Mouse (Mus musculus): ENCODE data around the gene Trim60. TPM values are rescaled to one million over a fixed set of nuclear protein-coding genes. Genes with fewer than 3 reads are reported as not detected.

Gene Trim60
- total and polyA plus RNA-seq, 2 experiments = not detected

DNA sequence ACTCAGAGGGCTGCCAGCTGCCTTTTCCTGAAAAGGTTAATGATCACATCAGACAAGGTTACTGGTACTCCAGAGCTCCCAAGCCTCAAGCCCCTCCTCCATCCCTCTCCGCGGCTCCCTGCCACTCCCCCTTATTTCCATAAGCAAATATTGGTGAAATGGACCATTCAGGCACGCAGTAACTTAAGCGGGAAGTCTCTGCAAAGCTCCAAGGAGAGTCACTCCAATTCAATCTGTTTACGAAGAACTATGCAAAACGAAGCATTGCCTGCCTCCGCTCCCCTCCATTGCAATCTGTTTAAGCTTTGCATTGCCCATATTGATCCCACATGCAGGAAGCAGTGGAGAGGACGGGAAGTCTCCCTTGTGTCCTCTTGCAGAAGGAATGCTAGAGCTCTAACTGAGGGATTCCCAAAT lies 18.7 kb upstream of the Trim60 start, which contains the start of gene Apela:
TSS of gene Apela (minus strand) at position 220 of the 417 bp plus-strand sequence.
- H3K79me2 ChIP-seq (ENCODE audit: control insufficient read depth, insufficient read depth, low read length) = no peaks in the 10 kb centered on the region
- WGBS = 2% methylated on average over 8 of the region's 8 CpGs
- H3K4me1 ChIP-seq (ENCODE audit: control insufficient read depth, insufficient read depth, low read length) = peaks cover 2% of the 10 kb centered on the region; the same call in 1 of the 2 replicates
- H3K27me3 ChIP-seq (ENCODE audit: control insufficient read depth, insufficient read depth, low read length) = no peaks in the 10 kb centered on the region; the same call in 1 of the 2 replicates
- no peak for TF ChIP-seq CTCF (IDR thresholded peaks at IDR 0.05; ENCODE audit: low read depth, low read length)
- TF ChIP-seq POLR2A (IDR thresholded peaks at IDR 0.05; ENCODE audit: extremely low read depth, insufficient read depth, low read length) = no peak
- peak; percentile 68 for DNase-seq (ENCODE audit: extremely low read depth, low read depth, low spot score)
- no peak within 1 kb of the TSS for H3K27ac ChIP-seq (replicated peaks; ENCODE audit: insufficient read depth, low read depth, low read length)
- no peak within 1 kb of the TSS; the same call in 1 of the 2 replicates for H3K4me3 ChIP-seq (ENCODE audit: insufficient read depth, low read depth, low read length)
- H3K36me3 ChIP-seq (ENCODE audit: control insufficient read depth, insufficient read depth, low read length) = no peaks in the 10 kb centered on the region
- no peak within 1 kb of the TSS for H3K9ac ChIP-seq (ENCODE audit: low read depth, low read length)

DNA sequence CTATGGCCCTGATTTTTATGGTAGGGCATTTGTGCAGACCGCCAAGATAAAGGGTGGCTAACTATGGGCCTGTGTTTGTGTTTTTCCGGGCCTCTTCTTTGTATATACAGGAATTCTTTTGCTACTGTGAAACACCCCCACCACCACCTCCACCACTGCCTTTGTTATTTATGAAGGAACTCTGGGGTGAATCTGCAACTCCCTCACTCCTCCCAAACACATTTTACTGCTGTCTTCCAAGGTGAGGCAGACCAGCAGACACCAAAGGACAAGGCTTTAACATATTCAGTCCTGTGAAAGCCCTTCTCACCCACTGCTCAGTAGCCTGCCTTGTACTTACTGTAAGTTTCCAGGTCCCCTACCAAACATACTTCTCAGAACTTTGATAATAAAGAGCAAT lies 15.8 kb upstream of the Trim60 start:
- no peak for DNase-seq (ENCODE audit: extremely low read depth, low read depth, low spot score)
- Histone ChIP-seq H3K27ac (replicated peaks; ENCODE audit: insufficient read depth, low read depth, low read length) (no peak overlapping the region), H3K4me1 (ENCODE audit: control insufficient read depth, insufficient read depth, low read length) (peaks cover 2% of the 10 kb centered on the region; the same call in 1 of the 2 replicates), H3K9ac (ENCODE audit: low read depth, low read length) (no peak overlapping the region), H3K27me3 (ENCODE audit: control insufficient read depth, insufficient read depth, low read length) (no peaks in the 10 kb centered on the region; the same call in 1 of the 2 replicates), H3K79me2 (ENCODE audit: control insufficient read depth, insufficient read depth, low read length) (no peaks in the 10 kb centered on the region), H3K36me3 (ENCODE audit: control insufficient read depth, insufficient read depth, low read length) (no peaks in the 10 kb centered on the region), H3K4me3 (ENCODE audit: insufficient read depth, low read depth, low read length) (no peak overlapping the region)
- TF ChIP-seq POLR2A (IDR thresholded peaks at IDR 0.05; ENCODE audit: extremely low read depth, insufficient read depth, low read length) = no peak
- 70% methylated on average over 2 of the region's 2 CpGs for WGBS

DNA sequence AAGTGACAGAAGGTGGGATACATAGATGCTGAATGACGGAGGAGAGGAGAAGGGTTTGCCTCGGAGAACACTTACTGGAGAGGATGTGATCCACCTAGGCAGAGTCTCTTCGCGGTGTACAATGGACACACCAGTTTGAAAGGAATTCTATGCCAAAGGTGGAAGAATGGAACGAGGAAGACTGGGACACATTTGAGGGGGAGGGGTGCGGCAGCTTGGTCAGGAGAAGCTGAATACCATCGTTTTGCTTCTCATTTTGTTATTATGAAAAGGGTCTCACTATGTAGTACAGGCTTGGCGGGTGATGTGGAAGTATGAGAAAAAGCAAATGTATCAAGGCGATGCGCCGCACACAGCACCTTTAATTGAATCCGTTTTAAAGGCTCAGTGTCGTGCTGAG lies 14.7 kb upstream of the Trim60 start:
- Histone ChIP-seq H3K4me1 (ENCODE audit: control insufficient read depth, insufficient read depth, low read length) (peaks cover 2% of the 10 kb centered on the region; the same call in 1 of the 2 replicates), H3K27ac (replicated peaks; ENCODE audit: insufficient read depth, low read depth, low read length) (no peak overlapping the region), H3K9ac (ENCODE audit: low read depth, low read length) (no peak overlapping the region), H3K79me2 (ENCODE audit: control insufficient read depth, insufficient read depth, low read length) (no peaks in the 10 kb centered on the region), H3K27me3 (ENCODE audit: control insufficient read depth, insufficient read depth, low read length) (no peaks in the 10 kb centered on the region; the same call in 1 of the 2 replicates), H3K4me3 (ENCODE audit: insufficient read depth, low read depth, low read length) (no peak overlapping the region), H3K36me3 (ENCODE audit: control insufficient read depth, insufficient read depth, low read length) (no peaks in the 10 kb centered on the region)
- TF ChIP-seq CTCF (IDR thresholded peaks at IDR 0.05; ENCODE audit: low read depth, low read length) (no peak), POLR2A (IDR thresholded peaks at IDR 0.05; ENCODE audit: extremely low read depth, insufficient read depth, low read length) (no peak)
- WGBS = 82% methylated on average over 13 of the region's 13 CpGs
- DNase-seq (ENCODE audit: extremely low read depth, low read depth, low spot score) = no peak

DNA sequence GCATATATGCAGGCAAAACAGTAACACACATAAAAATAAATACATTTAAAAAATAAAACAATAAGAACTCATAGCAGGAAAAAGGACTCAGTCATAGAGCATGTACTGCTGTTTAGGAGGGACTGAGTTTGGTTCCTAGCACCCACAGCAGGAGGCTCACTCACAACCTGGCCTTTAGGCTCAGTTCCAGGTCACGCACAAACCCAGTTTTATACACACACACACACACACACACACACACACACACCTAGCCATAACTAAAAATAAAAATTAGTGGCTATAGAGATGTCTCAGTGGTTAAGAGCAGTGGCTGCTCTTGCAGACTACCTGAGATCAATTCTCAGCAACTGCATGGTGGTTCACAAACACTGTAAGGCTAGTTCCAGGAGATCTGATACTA lies 13.7 kb upstream of the Trim60 start:
- no peaks in the 10 kb centered on the region for H3K79me2 ChIP-seq (ENCODE audit: control insufficient read depth, insufficient read depth, low read length)
- no peaks in the 10 kb centered on the region for H3K4me1 ChIP-seq (ENCODE audit: control insufficient read depth, insufficient read depth, low read length)
- H3K27ac ChIP-seq (replicated peaks; ENCODE audit: insufficient read depth, low read depth, low read length) = no peak overlapping the region
- WGBS = 100% methylated on average over 1 of the region's 1 CpGs
- H3K4me3 ChIP-seq (ENCODE audit: insufficient read depth, low read depth, low read length) = no peak overlapping the region
- no peaks in the 10 kb centered on the region; the same call in 1 of the 2 replicates for H3K27me3 ChIP-seq (ENCODE audit: control insufficient read depth, insufficient read depth, low read length)
- DNase-seq (ENCODE audit: extremely low read depth, low read depth, low spot score) = no peak
- no peak for TF ChIP-seq CTCF (IDR thresholded peaks at IDR 0.05; ENCODE audit: low read depth, low read length)
- TF ChIP-seq POLR2A (IDR thresholded peaks at IDR 0.05; ENCODE audit: extremely low read depth, insufficient read depth, low read length) = no peak
- no peak overlapping the region for H3K9ac ChIP-seq (ENCODE audit: low read depth, low read length)
- no peaks in the 10 kb centered on the region for H3K36me3 ChIP-seq (ENCODE audit: control insufficient read depth, insufficient read depth, low read length)

DNA sequence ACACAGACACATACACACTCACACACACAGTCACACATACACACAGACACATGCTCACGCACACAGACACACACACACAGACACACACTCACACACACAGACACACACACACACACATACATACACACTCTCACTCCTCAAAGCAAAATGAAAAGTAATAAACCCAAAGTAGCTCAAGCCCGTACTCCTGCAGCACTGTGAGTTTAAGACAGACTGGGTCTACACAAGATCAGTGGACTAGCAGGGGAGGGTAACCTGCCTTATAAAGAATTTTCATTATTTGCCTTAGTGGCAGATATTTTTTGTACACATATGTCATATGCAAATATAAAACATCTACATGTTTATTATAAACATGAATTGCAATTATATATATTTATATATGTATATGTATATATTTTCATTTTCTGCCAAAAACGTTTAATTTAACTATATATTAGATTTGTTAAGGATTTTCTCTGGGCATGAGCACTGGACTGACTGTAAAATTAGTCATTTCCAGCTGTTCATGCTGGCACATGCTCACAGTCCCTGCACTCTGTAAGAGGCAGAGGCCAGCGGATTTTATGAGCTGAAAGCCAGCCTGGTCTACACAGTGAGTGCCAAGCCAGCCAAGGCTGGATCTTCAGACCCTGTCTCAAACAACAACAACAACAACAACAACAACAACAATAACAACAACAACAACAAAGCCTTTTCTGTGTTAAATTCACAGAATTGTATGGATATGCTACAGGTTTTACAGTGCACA lies 12.5 kb upstream of the Trim60 start:
- Histone ChIP-seq H3K79me2 (ENCODE audit: control insufficient read depth, insufficient read depth, low read length) (no peaks in the 10 kb centered on the region), H3K27ac (replicated peaks; ENCODE audit: insufficient read depth, low read depth, low read length) (no peak overlapping the region), H3K9ac (ENCODE audit: low read depth, low read length) (no peak overlapping the region), H3K4me1 (ENCODE audit: control insufficient read depth, insufficient read depth, low read length) (no peaks in the 10 kb centered on the region), H3K4me3 (ENCODE audit: insufficient read depth, low read depth, low read length) (no peak overlapping the region), H3K27me3 (ENCODE audit: control insufficient read depth, insufficient read depth, low read length) (no peaks in the 10 kb centered on the region; the same call in 1 of the 2 replicates), H3K36me3 (ENCODE audit: control insufficient read depth, insufficient read depth, low read length) (no peaks in the 10 kb centered on the region)
- DNase-seq (ENCODE audit: extremely low read depth, low read depth, low spot score) = no peak
- TF ChIP-seq POLR2A (IDR thresholded peaks at IDR 0.05; ENCODE audit: extremely low read depth, insufficient read depth, low read length) (no peak), CTCF (IDR thresholded peaks at IDR 0.05; ENCODE audit: low read depth, low read length) (no peak)
- 78% methylated on average over 4 of the region's 4 CpGs for WGBS

DNA sequence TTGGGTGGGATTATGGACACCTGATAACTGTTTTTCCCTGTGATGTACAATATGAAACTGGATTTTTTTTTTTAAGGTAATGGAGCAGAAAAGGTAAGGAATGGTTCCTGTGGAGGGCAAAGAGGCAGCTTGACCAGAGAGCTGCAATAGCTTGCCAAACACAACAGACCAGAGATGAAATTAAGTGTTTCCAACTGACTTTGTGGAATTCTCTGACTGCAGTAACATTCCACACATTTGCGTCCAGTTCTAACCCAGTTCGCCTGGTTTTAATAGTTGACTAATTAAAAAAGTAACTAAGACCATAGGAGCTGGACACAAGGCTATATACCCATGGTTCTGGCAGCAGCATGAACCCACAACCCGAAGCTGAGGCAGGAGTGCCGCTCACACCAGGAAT lies 11.4 kb upstream of the Trim60 start:
- WGBS = 70% methylated on average over 4 of the region's 4 CpGs
- H3K27me3 ChIP-seq (ENCODE audit: control insufficient read depth, insufficient read depth, low read length) = no peaks in the 10 kb centered on the region
- H3K4me3 ChIP-seq (ENCODE audit: insufficient read depth, low read depth, low read length) = no peak overlapping the region
- H3K9ac ChIP-seq (ENCODE audit: low read depth, low read length) = no peak overlapping the region
- DNase-seq (ENCODE audit: extremely low read depth, low read depth, low spot score) = no peak
- no peak overlapping the region for H3K27ac ChIP-seq (replicated peaks; ENCODE audit: insufficient read depth, low read depth, low read length)
- H3K79me2 ChIP-seq (ENCODE audit: control insufficient read depth, insufficient read depth, low read length) = no peaks in the 10 kb centered on the region
- no peaks in the 10 kb centered on the region for H3K4me1 ChIP-seq (ENCODE audit: control insufficient read depth, insufficient read depth, low read length)
- H3K36me3 ChIP-seq (ENCODE audit: control insufficient read depth, insufficient read depth, low read length) = no peaks in the 10 kb centered on the region
- TF ChIP-seq CTCF (IDR thresholded peaks at IDR 0.05; ENCODE audit: low read depth, low read length) = no peak
- TF ChIP-seq POLR2A (IDR thresholded peaks at IDR 0.05; ENCODE audit: extremely low read depth, insufficient read depth, low read length) = no peak
